Mouse (Mus musculus) lung, postnatal 10 days (tissue): ENCODE results near the gene Zfp1.

Experiments
- DNase-seq: peaks from one replicate; pipeline ENCODE4 v3.0.0; 2021

Gene Zfp1

DNA sequence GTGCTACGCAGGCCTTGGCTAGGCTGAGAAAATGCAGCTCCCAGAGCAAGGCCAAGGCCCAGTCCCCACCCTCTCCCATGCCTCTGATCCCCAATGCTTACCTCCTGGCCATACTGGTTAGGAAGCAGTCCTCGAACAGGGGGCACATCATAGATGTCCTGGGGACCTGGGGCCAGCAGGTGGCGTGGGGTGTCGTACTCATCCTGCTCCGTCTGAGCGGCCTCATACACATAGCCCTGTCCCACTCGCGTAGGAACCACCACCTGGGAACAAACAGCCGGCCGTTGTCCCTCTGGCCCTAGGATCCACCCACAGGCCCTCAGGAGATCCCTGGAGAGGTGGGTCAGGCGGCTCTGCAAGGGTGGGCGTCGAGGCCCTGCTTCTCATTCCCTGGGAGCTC, 72.3 kb downstream of the Zfp1 start:
- no peak for DNase-seq

DNA sequence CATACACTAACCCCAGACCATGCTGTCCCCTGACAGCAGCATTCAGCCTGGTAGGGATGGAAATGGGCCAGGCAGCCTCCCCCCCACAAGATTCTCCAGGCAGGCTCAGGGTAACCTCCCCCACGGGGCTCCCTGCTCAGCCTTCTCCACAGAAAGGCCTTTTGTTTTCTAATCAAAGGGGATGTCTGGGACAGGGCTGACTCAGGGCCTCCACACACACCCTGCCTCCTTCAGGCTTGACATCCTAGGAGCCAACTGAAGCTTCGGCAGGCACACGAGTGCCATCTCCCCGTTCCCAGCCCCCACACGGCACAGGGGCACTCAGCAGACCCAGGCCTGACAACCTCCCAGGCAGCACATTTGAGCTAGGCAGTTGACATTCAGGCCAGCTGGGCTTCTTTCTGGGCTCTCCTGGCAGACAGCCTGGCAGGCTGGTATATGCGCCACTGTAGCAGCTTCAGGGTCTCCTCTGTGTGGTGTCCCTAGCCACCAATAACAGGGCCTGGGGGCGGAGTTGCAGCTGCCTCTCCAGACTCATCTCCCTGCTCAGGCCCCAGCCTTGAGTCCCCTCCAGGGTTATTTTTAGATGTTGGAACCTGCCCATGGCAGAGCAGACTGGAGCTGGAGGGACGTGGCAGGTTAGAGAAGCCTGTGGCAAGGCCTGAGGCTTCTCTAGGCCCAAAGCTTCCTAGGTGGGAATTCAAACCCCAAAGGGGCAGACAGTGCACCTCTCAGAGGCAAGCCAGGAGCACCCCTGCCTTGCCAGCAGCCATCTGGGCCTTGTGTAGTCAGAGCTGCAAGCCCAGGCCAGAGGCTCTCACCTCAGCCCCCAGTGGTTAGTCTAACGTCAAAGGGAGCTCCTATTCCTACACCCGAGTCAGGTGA, 73.6 kb downstream of the Zfp1 start:
- peak; percentile 91 for DNase-seq

DNA sequence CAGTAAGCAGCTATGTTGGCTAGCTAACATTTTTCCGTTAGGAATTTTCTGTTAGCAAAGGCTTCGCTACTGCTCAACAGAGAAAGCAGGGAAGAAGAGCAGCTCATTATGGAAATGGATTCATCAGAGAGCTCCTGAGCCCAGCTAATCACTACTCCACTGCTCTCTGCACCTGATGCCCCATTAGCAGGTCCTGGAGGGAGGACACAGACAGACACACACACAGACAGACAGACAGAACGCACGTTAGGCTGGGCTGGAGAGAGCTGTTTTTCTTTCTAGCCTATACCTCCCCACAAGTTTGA, 74.2 kb downstream of the Zfp1 start:
- DNase-seq = no peak

DNA sequence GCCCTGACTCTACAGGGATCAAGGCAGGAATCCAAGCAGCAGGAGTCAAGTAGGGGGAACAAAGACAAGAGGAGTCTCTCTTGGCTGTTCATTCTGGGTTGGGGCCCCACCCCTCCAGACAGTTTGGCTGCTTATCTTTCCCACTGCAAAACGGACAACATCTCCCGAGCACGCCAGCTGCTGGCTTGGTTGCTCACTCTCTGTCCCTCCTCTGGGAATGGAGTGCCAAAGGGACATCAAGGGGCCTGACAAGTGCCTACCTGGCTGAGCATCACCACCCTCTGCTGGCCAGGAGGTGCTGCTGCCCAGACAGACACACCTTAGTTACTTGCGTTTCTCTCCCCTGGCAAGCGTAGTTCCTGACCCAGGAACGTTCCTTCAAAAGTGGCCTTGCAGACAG, 74.7 kb downstream of the Zfp1 start:
- peak; percentile 77 for DNase-seq

DNA sequence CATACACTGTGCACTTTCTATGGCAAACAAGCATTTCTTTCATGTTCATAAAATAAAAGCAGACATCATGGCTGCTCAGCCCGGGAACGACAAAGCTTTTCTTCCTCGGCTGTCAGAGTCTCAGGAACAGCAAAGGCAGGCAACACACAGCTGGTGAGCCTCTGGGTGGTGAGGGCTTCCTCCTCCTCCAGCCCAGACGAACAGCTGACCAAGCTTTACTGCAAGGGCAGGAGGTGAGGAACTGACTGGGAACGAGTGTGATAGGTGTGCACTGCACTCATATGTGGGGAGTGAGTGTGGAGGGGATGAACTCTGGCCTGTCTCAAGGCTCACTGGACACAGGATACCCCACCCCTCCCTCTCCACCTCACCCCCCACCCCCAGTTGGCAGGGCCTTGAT, 75.7 kb downstream of the Zfp1 start:
- DNase-seq = no peak

DNA sequence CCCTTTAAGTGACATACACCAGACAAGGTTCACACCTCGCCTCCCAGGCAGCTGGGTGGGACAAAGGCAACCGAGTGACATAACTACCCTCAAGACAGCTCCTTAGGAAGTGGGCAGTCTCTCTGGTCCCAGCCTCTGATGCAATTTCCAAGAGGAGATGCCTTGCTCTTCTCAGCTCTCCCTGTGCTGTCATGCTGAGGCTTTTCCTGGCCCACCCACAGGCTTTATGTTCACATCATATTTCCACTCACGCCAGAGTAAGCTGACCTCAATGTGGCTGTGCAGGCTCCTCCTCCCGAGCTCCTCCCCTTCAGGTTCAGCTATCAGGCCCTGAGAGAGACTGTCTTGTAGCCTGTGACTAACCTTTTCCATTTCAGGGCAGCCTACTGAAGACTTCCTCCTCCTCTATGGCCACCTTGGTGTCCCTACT, 76.9 kb downstream of the Zfp1 start:
- peak; percentile 61 for DNase-seq
